Mouse (Mus musculus) left cerebral cortex, adult 11 months (tissue): ENCODE results near the gene Cald1.

Experiments
- DNase-seq: peaks from one replicate; pipeline ENCODE4 v3.0.0; 2022; ENCODE audit warnings: low spot score

The Cald1 gene

DNA sequence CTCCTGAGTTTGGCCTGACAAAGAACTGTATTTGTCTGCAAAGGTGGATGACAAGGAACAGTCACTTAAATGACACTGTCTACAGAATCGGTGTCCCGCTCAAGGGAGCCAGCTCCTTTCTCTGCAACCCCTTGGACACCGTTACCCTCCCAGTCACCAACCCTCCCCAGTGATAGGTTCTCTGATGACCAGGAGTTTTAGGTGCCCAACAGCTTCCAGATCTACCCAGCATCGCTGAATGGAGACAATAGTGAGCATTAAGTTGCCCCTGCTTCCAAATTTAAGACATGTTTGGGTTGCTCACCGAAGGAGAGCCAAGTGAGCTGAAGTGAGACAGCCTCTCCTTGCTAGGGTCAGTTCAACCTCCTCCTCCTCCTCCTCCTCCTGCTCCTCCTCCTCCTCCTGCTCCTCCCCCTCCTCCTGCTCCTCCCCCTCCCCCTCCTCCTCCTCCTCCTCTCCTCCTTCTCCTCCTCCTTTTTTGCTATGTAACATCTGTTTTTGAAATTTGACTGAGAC is 70.5 kb downstream of the Cald1 start:
- DNase-seq = no peak

DNA sequence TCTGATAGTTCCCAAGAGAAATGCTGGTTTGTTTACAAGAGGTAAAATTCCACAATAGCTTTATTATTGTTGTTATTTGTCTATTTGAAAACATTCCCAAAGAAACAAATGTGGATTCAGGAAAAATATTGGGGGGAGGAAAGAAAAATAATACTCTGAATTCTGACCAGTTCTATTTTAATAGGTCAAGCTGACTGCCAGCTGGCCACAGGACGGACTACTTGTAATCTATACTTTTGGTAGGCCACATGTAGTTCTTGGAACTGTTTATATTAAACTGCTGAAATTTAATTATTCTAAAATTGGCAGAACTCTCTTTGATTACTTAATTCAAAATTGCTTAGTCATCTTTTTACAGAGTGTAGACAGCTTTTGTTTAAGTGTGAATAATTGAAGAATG is 73.1 kb downstream of the Cald1 start:
- no peak for DNase-seq

DNA sequence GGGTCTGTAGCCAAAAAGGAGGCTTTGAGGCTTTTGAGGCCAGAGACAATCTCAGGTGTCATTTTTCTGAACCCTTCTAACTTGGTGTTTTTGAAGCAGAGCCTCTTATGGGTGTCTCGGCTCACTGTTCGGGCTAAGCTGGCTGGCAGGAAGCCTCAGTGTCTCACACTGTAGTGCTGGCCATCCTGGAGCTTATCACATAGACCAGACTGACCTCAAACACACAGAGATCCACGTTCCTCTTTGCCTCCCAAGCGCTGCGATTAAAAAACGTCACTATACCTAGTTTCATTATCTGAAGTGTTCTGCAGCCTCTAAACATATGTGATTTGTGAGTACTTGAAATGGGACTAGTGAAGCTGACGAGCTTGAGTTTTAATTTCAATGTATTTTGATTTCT is 76.1 kb downstream of the Cald1 start:
- no peak for DNase-seq

DNA sequence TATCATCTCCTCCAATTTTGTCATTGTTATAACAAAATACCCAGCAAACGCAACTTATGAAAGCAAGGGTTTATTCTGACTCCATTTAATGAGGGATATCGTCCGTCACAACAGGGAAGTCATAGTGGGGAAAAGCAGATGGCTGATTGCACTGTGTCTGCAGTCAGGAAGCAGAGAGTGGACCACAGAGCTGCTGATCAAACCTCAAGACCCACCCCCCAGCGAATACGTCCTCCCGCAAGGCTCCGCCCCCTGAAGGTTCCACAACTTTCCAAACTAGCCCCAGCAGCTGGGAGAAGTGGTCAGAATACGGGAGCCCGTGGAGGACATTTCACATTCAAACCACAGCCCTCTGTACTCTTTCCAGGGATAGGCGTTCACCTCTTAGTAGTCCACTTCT is 76.6 kb downstream of the Cald1 start:
- DNase-seq = no peak

DNA sequence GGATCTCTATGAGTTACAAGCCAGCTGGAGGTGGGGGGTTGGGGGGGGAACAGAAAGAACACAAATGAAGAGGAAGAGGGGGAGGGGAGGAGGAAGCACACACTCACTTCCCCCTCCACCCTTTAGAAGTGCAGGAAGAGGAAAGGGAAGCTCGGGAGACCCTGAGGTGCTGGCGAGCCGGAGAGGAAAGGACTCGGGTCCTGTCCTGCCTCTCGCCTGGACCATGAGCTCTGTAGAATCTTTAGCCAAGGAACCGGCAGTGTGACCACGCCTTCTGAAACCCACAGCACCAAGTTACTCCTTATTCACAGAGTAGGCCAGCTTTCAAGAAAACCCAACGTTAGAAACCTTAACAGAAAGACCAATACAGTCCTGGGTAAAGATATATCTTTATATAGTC is 83.8 kb downstream of the Cald1 start:
- DNase-seq = no peak

DNA sequence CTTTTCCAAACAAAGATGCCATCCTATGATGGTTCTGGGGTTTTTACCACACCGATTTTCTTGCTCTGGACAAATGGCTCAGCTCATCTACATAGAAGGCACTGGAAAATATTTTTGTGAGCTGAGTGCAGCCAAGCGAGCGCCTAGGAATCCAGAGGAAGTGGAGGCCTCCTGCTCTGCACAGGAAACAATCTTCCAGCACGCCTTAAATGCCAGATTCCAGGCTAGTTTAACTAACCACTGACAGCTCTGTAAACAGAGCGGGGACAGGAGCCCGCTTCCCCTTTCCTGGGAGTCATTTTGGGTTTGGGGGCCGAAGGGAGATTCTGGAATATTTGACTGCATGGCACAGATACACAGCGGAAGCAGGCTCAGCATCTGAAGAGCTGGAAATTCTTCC is 86.6 kb downstream of the Cald1 start:
- DNase-seq = no peak

DNA sequence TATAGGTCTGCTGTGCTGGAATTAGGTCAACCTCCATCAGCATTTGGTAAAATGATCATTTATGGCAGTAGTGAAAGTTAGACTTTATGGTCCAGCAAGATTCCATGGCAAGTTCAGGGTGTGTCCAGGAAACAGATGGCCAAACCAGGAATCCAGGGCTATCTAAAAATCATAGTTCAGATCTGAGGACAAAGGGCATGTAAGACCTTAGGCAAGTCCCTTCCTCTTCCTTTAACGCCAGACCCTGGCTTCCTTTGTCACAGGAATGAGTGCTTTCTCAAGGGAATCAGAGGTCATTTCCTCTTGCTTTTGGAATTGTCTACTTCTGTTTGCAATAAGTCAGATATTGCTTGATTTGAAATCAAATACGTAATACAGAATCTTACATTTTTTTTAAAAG is 90.7 kb downstream of the Cald1 start:
- DNase-seq = no peak

DNA sequence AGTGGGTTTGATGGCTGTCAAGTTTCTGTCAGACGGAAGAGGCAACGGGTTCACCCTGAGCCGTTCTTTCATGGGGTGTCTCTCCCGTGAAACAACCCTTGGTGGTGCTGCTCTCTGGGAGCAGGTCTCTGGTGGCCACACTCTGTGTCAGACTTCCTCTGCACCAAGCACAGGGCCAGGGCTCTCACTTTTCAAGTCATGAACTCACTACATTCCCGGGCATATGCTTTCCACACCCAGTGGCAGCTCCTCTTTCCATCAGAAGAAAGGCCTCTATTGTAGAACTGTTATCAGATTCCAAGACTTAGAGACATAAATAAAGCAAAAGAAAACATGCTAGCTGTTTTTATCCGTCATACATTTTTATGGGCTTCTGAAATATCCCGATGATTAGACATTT is 93.1 kb downstream of the Cald1 start:
- no peak for DNase-seq

DNA sequence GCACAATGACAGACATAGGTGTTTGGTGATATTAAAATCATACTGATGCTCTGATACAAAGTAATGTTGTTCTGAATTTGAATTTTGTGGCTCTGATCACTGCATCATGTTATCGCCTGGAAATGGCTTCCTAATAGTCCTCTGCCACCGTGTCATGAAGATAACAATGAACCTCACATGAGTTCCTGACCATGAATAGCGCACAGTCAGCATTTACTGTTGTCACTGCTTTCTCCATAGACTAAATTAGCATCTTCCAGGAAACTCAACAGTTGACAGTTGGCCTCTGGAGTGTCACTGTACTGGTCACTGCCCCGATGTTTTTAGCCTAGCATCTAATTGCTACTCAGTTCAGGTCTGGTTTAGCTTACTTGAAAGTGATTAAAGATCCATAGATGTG is 95.8 kb downstream of the Cald1 start:
- DNase-seq = no peak

DNA sequence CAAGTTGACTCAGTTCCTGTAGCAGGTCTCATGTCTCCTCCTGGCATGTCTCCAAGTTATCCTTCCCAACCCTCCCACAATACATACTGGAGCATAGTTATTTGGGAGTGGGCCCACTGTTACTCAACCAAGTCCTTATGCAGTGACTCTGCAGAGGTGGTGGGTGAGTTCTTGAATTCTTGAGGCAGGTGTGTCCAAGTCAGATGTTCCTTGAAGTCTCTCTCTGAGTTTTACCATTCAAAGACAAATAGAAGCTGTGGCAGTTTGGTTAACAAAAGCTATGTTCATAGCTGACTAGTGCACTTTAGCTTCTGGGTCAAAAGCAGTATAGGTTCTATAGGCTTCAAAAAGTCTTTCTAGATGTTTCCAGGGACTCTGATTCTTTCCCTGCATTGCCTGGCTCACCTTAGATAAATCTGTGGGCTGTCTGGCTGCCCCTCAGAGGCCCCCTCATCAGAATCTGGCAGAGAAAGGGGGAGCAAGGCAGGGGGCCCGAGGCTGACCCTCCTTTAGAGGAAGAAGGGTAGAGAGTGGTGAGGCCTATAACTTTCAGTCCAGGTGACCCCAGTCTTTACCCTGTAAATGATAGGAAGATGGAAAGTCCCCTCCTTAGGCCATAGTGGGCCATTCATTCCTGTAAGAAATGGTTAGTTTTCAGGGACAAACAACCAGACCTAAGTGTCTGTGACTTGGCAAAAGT is 105.3 kb downstream of the Cald1 start:
- no peak for DNase-seq

DNA sequence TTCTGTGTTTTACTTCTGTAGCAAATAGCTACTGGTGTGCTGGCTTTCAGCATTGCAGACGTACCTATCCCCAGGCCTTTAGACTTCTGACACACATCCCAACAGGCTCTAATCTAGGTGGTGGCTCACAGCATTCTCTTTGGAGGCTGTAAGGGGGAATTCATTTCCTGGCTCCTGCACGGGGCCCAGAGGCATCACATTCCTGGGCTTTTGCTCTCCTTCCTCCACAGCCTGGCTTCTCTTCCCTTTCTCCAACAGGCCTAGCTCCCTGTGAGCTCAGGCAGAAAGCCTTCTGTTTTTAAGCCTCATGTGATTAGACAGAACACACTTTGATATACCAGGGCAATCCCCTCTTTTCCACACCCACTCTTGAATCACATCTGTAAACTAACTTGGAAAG is 109.2 kb downstream of the Cald1 start:
- DNase-seq = no peak

DNA sequence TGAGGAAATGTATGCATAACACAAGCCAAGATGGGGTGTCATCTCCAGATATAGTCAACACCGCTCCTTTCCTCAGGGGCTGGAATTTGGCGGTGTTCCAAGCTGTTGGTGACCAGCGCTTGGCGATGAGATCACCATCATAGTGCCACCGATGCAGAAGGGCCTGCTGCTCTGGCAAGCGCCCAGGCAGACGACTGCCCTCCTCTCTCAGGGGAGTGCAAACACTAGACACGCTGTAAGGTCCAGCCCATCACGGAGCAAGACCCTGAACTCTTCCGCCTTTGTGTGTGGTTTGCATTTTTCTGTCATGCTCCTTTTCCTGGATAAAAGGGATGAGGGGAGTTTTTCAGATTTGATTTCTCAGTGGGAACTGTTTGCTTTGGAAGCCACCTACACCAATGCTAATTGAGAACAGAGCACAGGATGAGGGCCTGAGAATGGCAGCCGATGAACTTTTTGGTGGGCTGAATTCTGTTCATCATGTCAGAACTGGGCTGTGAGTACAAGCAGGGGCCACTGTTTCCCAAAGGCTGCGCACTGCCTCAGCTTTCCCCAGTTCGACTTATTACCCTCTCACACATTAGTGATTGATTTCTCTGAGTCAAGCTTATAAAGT is 110.5 kb downstream of the Cald1 start:
- DNase-seq = peak; percentile 16

DNA sequence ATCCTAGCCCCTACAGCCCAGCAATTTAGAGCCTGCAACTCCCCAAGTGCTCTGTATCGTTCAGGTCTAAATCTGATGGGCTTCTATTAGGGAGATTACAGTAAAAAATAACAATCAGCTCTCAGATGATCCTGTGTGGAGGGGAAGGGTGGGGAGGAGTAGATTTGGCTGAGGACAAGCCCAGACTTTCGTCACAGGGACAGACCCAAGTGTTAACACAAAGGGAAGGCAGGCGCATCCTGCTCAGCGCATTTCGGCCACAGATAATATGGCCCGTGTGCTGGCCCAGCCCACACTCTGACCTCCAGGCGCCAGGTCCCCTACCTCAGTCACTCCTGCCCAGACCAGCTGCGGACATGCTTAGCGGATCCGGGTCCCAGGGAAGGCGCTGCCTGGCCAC is 111.0 kb downstream of the Cald1 start:
- DNase-seq = peak; percentile 15

DNA sequence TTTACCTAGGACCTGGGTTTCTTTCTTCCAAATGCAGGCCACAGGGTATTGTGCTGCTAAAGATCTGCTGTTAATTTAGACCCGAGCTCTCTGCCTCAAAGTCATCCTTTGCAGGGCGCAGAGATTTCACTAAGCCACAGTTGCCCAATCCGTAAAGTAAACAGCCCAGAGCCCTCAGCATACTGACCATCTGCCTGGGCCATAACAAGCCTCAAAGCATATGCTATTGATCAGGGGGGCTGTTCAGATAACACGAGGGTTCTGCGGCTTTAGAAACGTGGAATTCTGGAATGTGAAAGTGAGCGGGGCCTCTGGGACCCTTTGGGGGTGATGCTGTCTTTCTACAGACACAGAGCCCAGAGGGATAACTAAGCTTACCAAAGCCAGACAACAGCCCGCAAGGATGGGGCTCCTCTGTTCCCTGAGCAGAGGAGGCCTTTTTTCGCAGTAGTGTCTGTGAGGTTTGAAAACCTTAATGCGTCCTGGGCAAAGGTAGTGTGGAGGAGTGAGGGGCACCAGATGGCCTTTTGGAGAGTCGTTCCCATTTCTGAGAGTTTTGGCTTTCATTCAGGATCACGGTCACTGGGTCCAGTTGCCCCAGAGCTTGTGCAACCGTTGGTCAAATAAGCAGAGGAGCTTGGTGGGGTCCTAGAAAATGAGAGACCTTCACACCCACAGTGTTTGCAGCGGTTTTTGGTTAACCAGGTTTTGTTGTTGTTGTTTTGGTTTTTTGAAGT is 111.8 kb downstream of the Cald1 start:
- no peak for DNase-seq

DNA sequence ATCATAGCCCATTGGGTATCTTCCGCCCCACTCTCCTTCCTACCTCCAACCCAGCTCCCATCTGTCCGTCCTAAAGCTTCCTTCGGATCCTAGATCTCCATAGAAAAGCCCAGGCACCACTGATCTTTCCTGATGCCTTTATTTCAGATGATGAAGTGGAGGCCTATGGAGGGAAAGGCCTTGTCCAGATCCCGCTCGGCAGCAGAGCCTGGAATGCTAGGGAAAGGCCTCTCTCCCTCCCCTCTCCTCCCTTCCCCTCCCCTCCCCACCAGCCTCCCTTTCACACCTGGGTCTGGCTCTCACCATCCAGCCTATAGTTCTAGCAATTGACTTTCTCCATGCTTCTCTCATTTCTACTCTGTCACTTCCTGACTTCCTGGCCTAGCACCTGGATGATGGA is 112.5 kb downstream of the Cald1 start:
- DNase-seq = no peak

DNA sequence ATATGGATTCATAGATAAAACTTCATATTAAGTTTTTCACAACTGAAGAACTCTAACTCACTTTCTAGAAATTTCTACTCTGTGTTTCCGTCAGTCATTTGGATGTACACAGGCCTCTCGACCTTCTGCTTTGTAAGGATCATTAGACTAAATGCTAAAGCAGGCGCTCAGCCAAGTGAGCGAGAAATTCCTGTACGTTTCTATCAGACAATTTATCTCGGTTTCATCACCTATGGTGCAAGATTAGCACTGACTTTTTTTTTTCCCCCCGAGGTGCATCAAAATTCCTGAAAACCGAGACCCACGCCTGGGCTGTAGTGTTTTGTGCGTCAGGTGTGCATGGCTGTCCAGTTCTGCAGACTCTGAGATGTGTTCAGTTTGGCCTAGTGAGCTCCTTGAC is 113.3 kb downstream of the Cald1 start:
- DNase-seq = no peak

DNA sequence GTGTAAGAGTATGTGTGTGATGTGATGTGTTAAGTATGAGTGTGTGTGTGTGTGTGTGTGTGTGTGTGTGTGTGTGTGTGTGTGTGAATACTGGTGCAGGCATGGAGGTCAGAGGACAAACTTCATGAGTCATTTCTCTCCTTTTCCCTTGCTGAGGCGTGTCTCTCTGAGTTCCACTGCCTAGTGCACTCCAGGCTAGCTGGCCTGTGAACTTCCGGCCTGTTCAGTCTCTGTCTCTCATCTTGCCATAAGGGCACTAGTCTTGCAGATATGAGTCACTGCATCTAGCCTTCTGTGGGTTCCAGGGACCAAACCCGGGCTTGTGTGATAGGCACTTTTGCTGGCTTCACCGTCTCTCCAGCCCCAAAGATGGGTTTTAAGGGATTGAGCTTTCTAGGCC is 114.9 kb downstream of the Cald1 start:
- DNase-seq = no peak

DNA sequence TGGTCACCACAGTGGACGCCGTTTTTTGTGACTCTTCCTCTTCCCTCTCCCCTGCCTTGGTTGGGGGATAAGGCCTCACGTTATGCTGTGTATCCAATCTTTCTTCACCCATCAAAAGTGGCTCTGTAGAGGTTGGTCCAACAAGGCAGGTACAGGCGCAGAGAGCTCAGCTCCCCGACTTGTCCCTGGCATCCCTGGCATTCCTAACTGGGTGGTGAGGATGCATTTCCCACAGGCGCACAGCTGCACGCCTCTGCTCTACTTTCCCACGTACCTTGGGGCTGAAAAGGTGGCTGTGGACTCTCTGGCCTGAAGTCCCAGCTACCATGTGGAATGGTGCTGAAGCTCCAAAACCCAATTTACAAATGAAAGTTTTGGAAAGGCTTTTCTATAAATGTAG is 115.5 kb downstream of the Cald1 start:
- no peak for DNase-seq

DNA sequence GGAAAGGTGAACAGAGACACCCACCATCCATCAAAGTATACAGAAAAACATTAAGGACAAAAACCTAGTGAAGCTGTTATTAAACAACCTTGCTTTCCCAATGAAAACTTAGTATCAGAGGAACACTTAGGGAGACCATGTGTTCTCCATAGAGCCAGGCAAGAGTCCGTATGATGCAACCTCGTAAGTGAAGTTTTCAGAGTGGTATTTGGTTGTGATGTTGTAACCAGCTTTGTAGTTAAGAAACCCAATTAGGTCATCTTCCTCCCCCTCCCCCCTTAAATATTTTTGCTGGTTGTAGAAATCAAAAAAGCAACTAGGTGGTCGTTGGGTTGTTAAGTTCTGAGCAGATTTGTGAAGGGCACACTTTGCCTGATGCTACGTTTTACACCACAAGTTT is 116.3 kb downstream of the Cald1 start:
- DNase-seq = no peak

DNA sequence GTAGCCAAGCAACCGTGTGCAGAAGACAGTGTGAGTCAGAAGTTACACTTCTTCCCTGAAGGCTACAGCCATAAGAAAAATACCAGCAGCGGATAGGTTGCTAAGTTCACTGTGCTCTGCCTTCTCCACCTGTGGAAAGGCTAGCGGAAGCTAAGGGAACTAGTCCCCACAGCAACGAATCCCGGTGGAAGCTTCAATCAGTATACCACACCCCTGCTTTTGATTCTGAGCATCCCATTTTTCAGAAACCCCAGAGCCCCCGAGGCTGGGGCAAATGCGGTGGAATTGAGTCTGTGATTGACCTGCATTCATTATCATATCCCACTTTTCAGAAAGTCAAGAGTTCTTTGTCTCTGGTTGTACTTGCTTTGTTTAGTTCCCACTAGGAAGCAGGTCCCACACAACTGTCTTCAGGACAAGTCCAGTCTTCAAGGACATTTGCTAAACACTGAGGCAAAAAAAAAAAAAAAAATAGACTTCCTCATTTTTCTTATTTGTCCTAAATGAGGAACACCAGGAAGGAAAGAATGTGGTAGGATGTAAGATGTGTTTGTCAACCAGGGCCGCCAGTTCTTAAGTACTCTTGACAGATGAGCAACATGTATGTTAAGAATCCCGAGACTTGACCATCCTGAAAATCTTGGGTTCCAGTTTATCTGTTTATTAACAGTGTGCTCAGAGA is 118.0 kb downstream of the Cald1 start:
- DNase-seq = no peak

DNA sequence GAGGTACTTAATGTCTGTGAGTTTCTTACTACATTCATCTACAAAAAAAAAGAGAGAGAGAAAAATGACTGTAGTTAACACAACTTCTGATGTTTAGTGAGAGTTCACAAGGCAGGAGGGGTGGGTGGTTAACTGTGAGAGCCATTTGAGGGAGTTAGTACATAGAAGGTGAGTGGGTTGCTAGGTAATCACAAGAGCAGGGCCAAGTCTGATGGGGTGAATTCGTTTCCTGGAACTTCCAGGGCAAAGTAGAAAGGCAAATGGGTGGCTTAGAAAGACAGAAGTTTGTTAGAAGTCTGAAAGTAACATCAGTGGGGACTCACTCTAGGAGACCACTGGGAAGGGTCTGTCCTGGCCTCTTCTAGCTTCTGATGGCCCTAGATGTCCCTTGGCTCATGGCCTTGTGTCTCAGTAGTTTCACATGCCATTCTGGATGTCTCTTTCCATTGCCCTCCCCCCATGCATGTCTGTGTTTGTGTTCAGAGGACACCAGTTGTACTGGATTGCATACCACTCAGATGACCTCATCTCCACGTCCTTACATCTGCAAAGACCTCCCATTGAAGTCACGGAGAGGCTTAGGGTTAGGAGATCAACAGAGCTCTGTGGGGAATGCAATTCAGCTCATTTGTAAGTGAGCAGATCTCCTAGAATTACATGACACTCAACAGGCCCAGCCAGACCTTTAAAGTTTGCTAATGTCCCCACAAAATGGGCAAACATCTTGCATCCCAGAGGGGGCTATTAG is 118.8 kb downstream of the Cald1 start:
- DNase-seq = no peak

DNA sequence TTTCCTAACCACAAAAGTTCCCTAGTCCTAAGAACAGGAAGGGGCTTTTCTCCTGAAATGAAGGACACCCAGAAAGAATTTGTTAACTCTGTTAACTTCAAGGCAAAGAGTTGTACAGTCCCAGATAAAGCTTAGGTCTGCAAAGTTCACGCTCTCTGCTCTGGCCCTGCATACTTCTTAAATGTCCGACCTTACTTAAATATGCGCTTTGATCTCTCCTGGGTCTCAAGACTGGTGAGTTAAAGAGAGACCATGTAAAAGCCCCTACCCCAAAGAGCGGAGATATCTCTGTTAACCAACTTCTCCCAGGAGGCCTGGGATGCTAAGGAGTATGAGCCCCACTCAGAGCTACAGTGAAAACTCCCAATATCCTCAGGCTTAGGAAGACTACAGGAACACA is 119.4 kb downstream of the Cald1 start:
- no peak for DNase-seq
